Mouse (Mus musculus): ENCODE measurements at regions not wholly inside any gene's neighbourhood (a gene's known extent, or its start where the extent isn't known, plus 50 kb on each side); places are given as distances from the start of the nearest gene placed in this dataset.

- no peaks in the 10 kb centered on the region for H3K27me3 ChIP-seq (ENCODE audit: control insufficient read depth, insufficient read depth, low read length)
- H3K4me1 ChIP-seq (ENCODE audit: control insufficient read depth, insufficient read depth, low read length): peaks cover 3% of the 10 kb centered on the region; the same call in 1 of the 2 replicates
- TF ChIP-seq POLR2A (IDR thresholded peaks at IDR 0.05; ENCODE audit: control insufficient read depth, low read depth, low read length) (no peak), CTCF (IDR thresholded peaks at IDR 0.05; ENCODE audit: control insufficient read depth, insufficient read depth, insufficient replicate concordance, low read depth, low read length) (no peak)
- no peaks in the 10 kb centered on the region for H3K36me3 ChIP-seq (ENCODE audit: control insufficient read depth, insufficient read depth, low read length)
- H3K4me3 ChIP-seq (ENCODE audit: control insufficient read depth, low read depth, low read length): no peak overlapping the region
- no peak overlapping the region for H3K27ac ChIP-seq (ENCODE audit: control insufficient read depth, insufficient read depth, low read depth, low read length)
These were observed 203.4 kb upstream of the Lrig3 start for GRCm38 (mm10) chr10:125762367-125763068.

GRCm38 (mm10) chr10:125764402-125765102 lies 201.4 kb upstream of the Lrig3 start:
- Histone ChIP-seq H3K4me3 (ENCODE audit: control insufficient read depth, low read depth, low read length) (no peak overlapping the region; the same call in 1 of the 2 replicates), H3K27me3 (ENCODE audit: control insufficient read depth, insufficient read depth, low read length) (no peaks in the 10 kb centered on the region), H3K27ac (ENCODE audit: control insufficient read depth, insufficient read depth, low read depth, low read length) (no peak overlapping the region), H3K36me3 (ENCODE audit: control insufficient read depth, insufficient read depth, low read length) (no peaks in the 10 kb centered on the region), H3K4me1 (ENCODE audit: control insufficient read depth, insufficient read depth, low read length) (peaks cover 3% of the 10 kb centered on the region; the same call in 1 of the 2 replicates)
- TF ChIP-seq POLR2A (IDR thresholded peaks at IDR 0.05; ENCODE audit: control insufficient read depth, low read depth, low read length) (no peak), CTCF (IDR thresholded peaks at IDR 0.05; ENCODE audit: control insufficient read depth, insufficient read depth, insufficient replicate concordance, low read depth, low read length) (peak; percentile 69; the same call in 1 of the 2 replicates)

GRCm38 (mm10) chr10:125765103-125765820 lies 200.7 kb upstream of the Lrig3 start:
- Histone ChIP-seq H3K4me3 (ENCODE audit: control insufficient read depth, low read depth, low read length) (no peak overlapping the region), H3K27ac (ENCODE audit: control insufficient read depth, insufficient read depth, low read depth, low read length) (no peak overlapping the region), H3K27me3 (ENCODE audit: control insufficient read depth, insufficient read depth, low read length) (no peaks in the 10 kb centered on the region), H3K36me3 (ENCODE audit: control insufficient read depth, insufficient read depth, low read length) (no peaks in the 10 kb centered on the region), H3K4me1 (ENCODE audit: control insufficient read depth, insufficient read depth, low read length) (peaks cover 3% of the 10 kb centered on the region; the same call in 1 of the 2 replicates)
- no peak for TF ChIP-seq POLR2A (IDR thresholded peaks at IDR 0.05; ENCODE audit: control insufficient read depth, low read depth, low read length)
- TF ChIP-seq CTCF (IDR thresholded peaks at IDR 0.05; ENCODE audit: control insufficient read depth, insufficient read depth, insufficient replicate concordance, low read depth, low read length): no peak

GRCm38 (mm10) chr10:125768281-125768680 lies 197.7 kb upstream of the Lrig3 start:
- Histone ChIP-seq H3K27me3 (ENCODE audit: control insufficient read depth, insufficient read depth, low read length) (no peaks in the 10 kb centered on the region), H3K4me1 (ENCODE audit: control insufficient read depth, insufficient read depth, low read length) (peaks cover 3% of the 10 kb centered on the region; the same call in 1 of the 2 replicates), H3K4me3 (ENCODE audit: control insufficient read depth, low read depth, low read length) (no peak overlapping the region), H3K27ac (ENCODE audit: control insufficient read depth, insufficient read depth, low read depth, low read length) (no peak overlapping the region), H3K36me3 (ENCODE audit: control insufficient read depth, insufficient read depth, low read length) (no peaks in the 10 kb centered on the region)
- TF ChIP-seq CTCF (IDR thresholded peaks at IDR 0.05; ENCODE audit: control insufficient read depth, insufficient read depth, insufficient replicate concordance, low read depth, low read length): no peak
- TF ChIP-seq POLR2A (IDR thresholded peaks at IDR 0.05; ENCODE audit: control insufficient read depth, low read depth, low read length): no peak

GRCm38 (mm10) chr10:125773541-125773940 lies 192.4 kb upstream of the Lrig3 start:
- no peak for TF ChIP-seq CTCF (IDR thresholded peaks at IDR 0.05; ENCODE audit: control insufficient read depth, insufficient read depth, insufficient replicate concordance, low read depth, low read length)
- Histone ChIP-seq H3K27me3 (ENCODE audit: control insufficient read depth, insufficient read depth, low read length) (no peaks in the 10 kb centered on the region), H3K4me3 (ENCODE audit: control insufficient read depth, low read depth, low read length) (no peak overlapping the region), H3K27ac (ENCODE audit: control insufficient read depth, insufficient read depth, low read depth, low read length) (no peak overlapping the region), H3K4me1 (ENCODE audit: control insufficient read depth, insufficient read depth, low read length) (no peaks in the 10 kb centered on the region), H3K36me3 (ENCODE audit: control insufficient read depth, insufficient read depth, low read length) (no peaks in the 10 kb centered on the region)

- H3K36me3 ChIP-seq (ENCODE audit: control insufficient read depth, insufficient read depth, low read length): no peaks in the 10 kb centered on the region
- no peak overlapping the region for H3K4me3 ChIP-seq (ENCODE audit: control insufficient read depth, low read depth, low read length)
- TF ChIP-seq CTCF (IDR thresholded peaks at IDR 0.05; ENCODE audit: control insufficient read depth, insufficient read depth, insufficient replicate concordance, low read depth, low read length) (no peak), POLR2A (IDR thresholded peaks at IDR 0.05; ENCODE audit: control insufficient read depth, low read depth, low read length) (no peak)
- H3K4me1 ChIP-seq (ENCODE audit: control insufficient read depth, insufficient read depth, low read length): no peaks in the 10 kb centered on the region; the same call in none of the 2 replicates
- no peaks in the 10 kb centered on the region for H3K27me3 ChIP-seq (ENCODE audit: control insufficient read depth, insufficient read depth, low read length)
- H3K27ac ChIP-seq (ENCODE audit: control insufficient read depth, insufficient read depth, low read depth, low read length): no peak overlapping the region
These were observed 183.5 kb upstream of the Lrig3 start for GRCm38 (mm10) chr10:125782486-125782885.

GRCm38 (mm10) chr10:125784896-125785295 lies 181.1 kb upstream of the Lrig3 start:
- H3K36me3 ChIP-seq (ENCODE audit: control insufficient read depth, insufficient read depth, low read length): no peaks in the 10 kb centered on the region
- no peak for TF ChIP-seq CTCF (IDR thresholded peaks at IDR 0.05; ENCODE audit: control insufficient read depth, insufficient read depth, insufficient replicate concordance, low read depth, low read length)
- TF ChIP-seq POLR2A (IDR thresholded peaks at IDR 0.05; ENCODE audit: control insufficient read depth, low read depth, low read length): no peak
- no peaks in the 10 kb centered on the region; the same call in none of the 2 replicates for H3K4me1 ChIP-seq (ENCODE audit: control insufficient read depth, insufficient read depth, low read length)
- no peaks in the 10 kb centered on the region for H3K27me3 ChIP-seq (ENCODE audit: control insufficient read depth, insufficient read depth, low read length)
- H3K27ac ChIP-seq (ENCODE audit: control insufficient read depth, insufficient read depth, low read depth, low read length): no peak overlapping the region
- no peak overlapping the region for H3K4me3 ChIP-seq (ENCODE audit: control insufficient read depth, low read depth, low read length)

All from testis, adult 2 months (tissue).